Mouse (Mus musculus): ENCODE measurements around the gene Pbx1.

GRCm38 (mm10) chr1:168138669-168139068 lies 293.4 kb downstream of the Pbx1 start:
- TF ChIP-seq CTCF (IDR thresholded peaks at IDR 0.05; ENCODE audit: borderline replicate concordance, extremely low read depth, insufficient read depth, insufficient read length) (no peak), POLR2A (IDR thresholded peaks at IDR 0.05; ENCODE audit: borderline replicate concordance, extremely low read depth, insufficient read depth, insufficient read length, poor library complexity, severe bottlenecking) (no peak)

Measured in brain, embryonic 14.5 days (tissue).